ENCODE assay signal across 15 mouse cellular contexts in genomic region chr11:75947223-75947622, GRCm38 (mm10). TPM values are rescaled to one million over a fixed set of nuclear protein-coding genes. Genes with fewer than 3 reads are reported as not detected.
A peak's percentile ranks its signal among the peaks of the same experiment; 100 is the strongest.
DNase-seq lines count a peak whose midpoint lies in the region; ATAC-seq and TF ChIP-seq lines count a peak whose summit lies in the region.
"Had no signal": no experiment of that assay in that cellular context is flagged by ENCODE, and none has a peak within 500 bp of the region (broad histone marks: within the 10 kb centered on the region; RNA-seq: fewer than 3 reads in every experiment).

No protein-coding gene starts in this region.

- no peak for TF ChIP-seq CTCF in forebrain, postnatal 0 days (IDR thresholded peaks at IDR 0.05; ENCODE audit: low read depth)

- no peak for DNase-seq in forebrain, embryonic 11.5 days (ENCODE audit: low spot score)
- DNase-seq in forebrain, postnatal 0 days: no peak
- DNase-seq in kidney, adult 11 months: peak; percentile 27
- DNase-seq in kidney, adult 9 months: no peak
- DNase-seq in ovary, postnatal 36 days (ENCODE audit: low spot score): peak; percentile 65
- DNase-seq in ovary, postnatal 14 days (ENCODE audit: low spot score): no peak
- no peak for DNase-seq in spleen, postnatal 14 days (ENCODE audit: low spot score in 2 of 2)
- DNase-seq in lung, postnatal 14 days: no peak
- DNase-seq: cerebellum, postnatal 14 days; lung, postnatal 10 days had no signal

- no peaks in the 10 kb centered on the region for H3K36me3 ChIP-seq in forebrain, embryonic 11.5 days (ENCODE audit: control insufficient read depth, insufficient read depth, low read length)
- no peaks in the 10 kb centered on the region for H3K36me3 ChIP-seq in forebrain, postnatal 0 days (ENCODE audit: insufficient read depth)
- H3K36me3 ChIP-seq: forebrain, embryonic 10.5 days; G1E; limb, embryonic 15.5 days had no signal

- H3K4me1 ChIP-seq in forebrain, embryonic 11.5 days (replicated peaks; ENCODE audit: control insufficient read depth, insufficient read depth, low read length): peaks cover 4% of the 10 kb centered on the region; the same call in 1 of the 2 replicates
- H3K4me1 ChIP-seq in forebrain, postnatal 0 days (ENCODE audit: insufficient read depth): no peaks in the 10 kb centered on the region

- H3K4me3 ChIP-seq in forebrain, embryonic 11.5 days (ENCODE audit: low read depth, low read length): no peak overlapping the region
- no peak overlapping the region for H3K4me3 ChIP-seq in forebrain, postnatal 0 days (ENCODE audit: low read depth, low read length)
- H3K4me3 ChIP-seq: forebrain, embryonic 10.5 days; limb, embryonic 15.5 days had no signal

- H3K4me2 ChIP-seq in forebrain, embryonic 11.5 days (ENCODE audit: low read depth, low read length, severe bottlenecking): no peak overlapping the region
- no peak overlapping the region for H3K4me2 ChIP-seq in forebrain, postnatal 0 days (ENCODE audit: low read depth)
- H3K4me2 ChIP-seq: limb, embryonic 15.5 days had no signal

- H3K9me3 ChIP-seq in forebrain, embryonic 11.5 days (ENCODE audit: control insufficient read depth, low read length): no peaks in the 10 kb centered on the region
- H3K9me3 ChIP-seq in forebrain, postnatal 0 days (ENCODE audit: low read length): no peaks in the 10 kb centered on the region
- H3K9me3 ChIP-seq: G1E; limb, embryonic 15.5 days had no signal

- H3K9ac ChIP-seq in forebrain, embryonic 11.5 days (ENCODE audit: low read length): peak overlapping the region; percentile 6; the same call in 1 of the 2 replicates
- H3K9ac ChIP-seq in forebrain, postnatal 0 days: no peak overlapping the region
- H3K9ac ChIP-seq: limb, embryonic 15.5 days had no signal

- no peak for ATAC-seq in forebrain, embryonic 11.5 days (replicated peaks; ENCODE audit: low FRiP score)
- no peak for ATAC-seq in forebrain, postnatal 0 days

- 39% methylated on average over 5 of the region's 5 CpGs for WGBS in forebrain, embryonic 11.5 days
- WGBS in forebrain, postnatal 0 days: 40% methylated on average over 5 of the region's 5 CpGs

- H3K27me3 ChIP-seq in forebrain, embryonic 11.5 days (ENCODE audit: control insufficient read depth, insufficient read depth, low read length): no peaks in the 10 kb centered on the region
- no peaks in the 10 kb centered on the region for H3K27me3 ChIP-seq in forebrain, postnatal 0 days (ENCODE audit: insufficient read depth, low read length)
- H3K27me3 ChIP-seq: limb, embryonic 15.5 days had no signal

- H3K27ac ChIP-seq in forebrain, embryonic 11.5 days (ENCODE audit: low read depth, low read length): no peak overlapping the region
- no peak overlapping the region for H3K27ac ChIP-seq in forebrain, postnatal 0 days (ENCODE audit: low read depth, low read length)
- H3K27ac ChIP-seq: limb, embryonic 15.5 days had no signal

RNA-seq across cellular contexts. Expression of gene Rph3al, which starts 9.0 kb away (rescaled TPM):
- 1.1 and 2.5 TPM in 2 replicates for polyA plus RNA-seq in forebrain, embryonic 11.5 days (2014; fragmentation: Nextera tagmentation; extraction: Ambion mirVana)
- 1.4 and 1.9 TPM in 2 replicates for total RNA-seq in forebrain, postnatal 0 days (2014; rRNA removed)
- 1.5 and 2.4 TPM in 2 replicates for polyA plus RNA-seq in forebrain, postnatal 0 days (2015; fragmentation: Nextera tagmentation; extraction: Ambion mirVana)
- total RNA-seq: G1E had no signal
- polyA plus RNA-seq: G1E had no signal

RNA-seq across cellular contexts. Expression of gene 1700016K19Rik, which starts 52.5 kb away (rescaled TPM):
- 0.41 TPM in 1 of 2 replicates, not detected in the other for polyA plus RNA-seq in forebrain, embryonic 11.5 days (2014; fragmentation: Nextera tagmentation; extraction: Ambion mirVana)
- 5.0 and 10.0 TPM in 2 replicates for total RNA-seq in forebrain, postnatal 0 days (2014; rRNA removed)
- 7.7 and 8.0 TPM in 2 replicates for polyA plus RNA-seq in forebrain, postnatal 0 days (2015; fragmentation: Nextera tagmentation; extraction: Ambion mirVana)
- total RNA-seq: gastrocnemius, adult 18-20 months; monocyte, adult 5-6 weeks had no signal
- polyA plus RNA-seq: G1E had no signal

Comparison
In these comparisons a context has a peak if more than half of its experiments do, and no peak if none do; other contexts are left out.
1. DNase-seq: peak in kidney, adult 11 months (single experiment) and ovary, postnatal 36 days (single experiment); none in forebrain, embryonic 11.5 days (single experiment), forebrain, postnatal 0 days (single experiment), kidney, adult 9 months (single experiment), ovary, postnatal 14 days (single experiment), spleen, postnatal 14 days (0 of 2) and lung, postnatal 14 days (single experiment).